Mouse (Mus musculus) G1E (cell line): Measurements from ENCODE around the gene Tbl3. TPM values are rescaled to one million over a fixed set of nuclear protein-coding genes. Genes with fewer than 3 reads are reported as not detected.
"Not testable (repeated sequence)": the region's sequence is repeated elsewhere in the genome, so short reads cannot be mapped to it uniquely, and the experiment has no call there.

Experiments
- ATAC-seq: 2 replicates; pipeline ENCODE4 v1.8.0; 2016; ENCODE audit warnings: mild to moderate bottlenecking; ENCODE audit not compliant: insufficient number of reproducible peaks, poor library complexity, low FRiP score, severe bottlenecking; ENCODE audit errors: extremely low read depth
- DNase-seq: peaks from one replicate; pipeline ENCODE4 v3.0.0; 2012; ENCODE audit warnings: low spot score
- H3K27me3 ChIP-seq: 2 replicates; pipeline ENCODE4 v1.6.1; 2012; ENCODE audit warnings: mild to moderate bottlenecking, low read length, inconsistent platforms; ENCODE audit not compliant: insufficient read depth
- H3K36me3 ChIP-seq: replicated peaks from 2 replicates; pipeline ENCODE3; 2012; ENCODE audit warnings: mild to moderate bottlenecking, inconsistent platforms
- H3K4me1 ChIP-seq: 2 replicates; pipeline ENCODE4 v1.6.1; 2012; ENCODE audit warnings: low read depth, low read length, inconsistent platforms, mixed read lengths; ENCODE audit not compliant: insufficient read depth
- H3K4me3 ChIP-seq: 2 replicates; pipeline ENCODE4 v1.5.1; 2012; ENCODE audit warnings: low read depth, mild to moderate bottlenecking, inconsistent platforms, low read length, moderate library complexity, mixed read lengths
- H3K9me3 ChIP-seq: replicated peaks from 2 replicates; pipeline ENCODE4 v1.6.1; 2012; ENCODE audit warnings: inconsistent platforms
- CTCF ChIP-seq: IDR thresholded peaks from 2 replicates; pipeline ENCODE4 v1.5.1; 2012; ENCODE audit warnings: low read depth, low read length, inconsistent platforms, mixed read lengths
- GATA1 ChIP-seq: IDR thresholded peaks from 2 replicates; pipeline ENCODE4 v1.6.1; 2012; ENCODE audit warnings: borderline replicate concordance, low read length, inconsistent platforms, mixed read lengths
- GATA2 ChIP-seq: IDR thresholded peaks from 2 replicates; pipeline ENCODE4 v1.6.1; 2012; ENCODE audit warnings: low read depth, low read length, inconsistent platforms, borderline replicate concordance
- POLR2AphosphoS5 ChIP-seq: IDR thresholded peaks from 2 replicates; pipeline ENCODE4 v1.6.1; 2012; ENCODE audit warnings: low read depth, low read length, inconsistent platforms; ENCODE audit not compliant: insufficient replicate concordance
- TAL1 ChIP-seq: conservative IDR thresholded peaks from 2 replicates; pipeline ENCODE4 v1.6.1; 2012; ENCODE audit warnings: low read depth, low read length, inconsistent platforms, mixed read lengths
- polyA plus RNA-seq: library from polyadenylated mRNA; stranded (reverse); fragments of >175 nt; gene quantifications from 2 replicates; pipeline ENCODE4 v1.2.3, GENCODE M21; 2012
- total RNA-seq, 2 experiments: library from RNA; stranded (forward) in 1 of 2; stranded (reverse) in 1 of 2; fragments of 200-1000 nt in 1 of 2; fragments of >200 nt in 1 of 2; fragmentation: Nextera tagmentation in 1 of 2; gene quantifications; 2 replicates each; pipeline ENCODE4 v1.2.3; 2014 to 2017

Tbl3 gene
- total and polyA plus RNA-seq, 3 experiments = 9.2 to 27.7 (median 25.2) TPM

- TF ChIP-seq POLR2AphosphoS5 (no peak), CTCF (no peak), TAL1 (no peak), GATA1 (no peak), GATA2 (no peak)
- Histone ChIP-seq H3K4me3 (peak within 1 kb of the TSS; percentile 100), H3K27me3 (no peaks in the 10 kb centered on the region), H3K4me1 (peaks cover 60% of the 10 kb centered on the region), H3K36me3 (peaks cover 34% of the 10 kb centered on the region), H3K9me3 (no peaks in the 10 kb centered on the region)
- peak; percentile 96 for DNase-seq
- ATAC-seq = peak; percentile 84
Observed at GRCm38 (mm10) chr17:24669545-24670245, 37.8 kb downstream of the Tbl3 start, which contains the start of gene Zfp598. Zfp598 (plus strand) TSS chr17:24669687.

GRCm38 (mm10) chr17:24669214-24669544 lies 38.3 kb downstream of the Tbl3 start:
- not testable (repeated sequence) for H3K9me3 ChIP-seq, H3K27me3 ChIP-seq, DNase-seq, ATAC-seq
- peaks cover 29% of the 10 kb centered on the region for H3K36me3 ChIP-seq
- peak overlapping the region; percentile 100 for H3K4me3 ChIP-seq
- H3K4me1 ChIP-seq = peaks cover 55% of the 10 kb centered on the region

DNA sequence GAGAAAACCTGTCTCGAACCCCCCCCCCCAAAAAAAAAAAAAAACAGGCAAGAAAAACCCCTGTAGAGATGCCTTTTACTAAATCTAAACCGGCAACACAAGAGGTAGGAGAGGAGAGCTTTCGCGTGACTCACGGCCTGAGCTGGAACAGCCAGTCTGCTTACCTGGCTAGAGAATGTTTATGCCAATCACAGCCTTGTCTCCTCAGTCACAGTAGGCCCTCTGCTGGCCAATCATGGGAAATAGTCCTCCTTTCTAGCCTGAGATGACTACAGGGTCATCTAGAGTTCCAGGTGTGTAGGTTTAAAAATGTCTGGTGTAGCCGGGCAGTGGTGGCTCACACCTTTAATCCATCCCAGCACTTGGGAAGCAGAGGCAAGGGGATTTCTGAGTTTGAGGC lies 40.0 kb downstream of the Tbl3 start:
- TF ChIP-seq POLR2AphosphoS5 = no peak
- peak; percentile 68 for TF ChIP-seq CTCF
- peaks cover 14% of the 10 kb centered on the region for H3K27me3 ChIP-seq
- H3K4me1 ChIP-seq = peaks cover 41% of the 10 kb centered on the region
- ATAC-seq = 0 out of 2 replicates have a peak, but pooled peaks have one; percentile 37
- peaks cover 14% of the 10 kb centered on the region for H3K36me3 ChIP-seq
- H3K9me3 ChIP-seq = no peaks in the 10 kb centered on the region
- H3K4me3 ChIP-seq = no peak overlapping the region
- peak; percentile 45 for DNase-seq

GRCm38 (mm10) chr17:24667011-24667410 lies 40.4 kb downstream of the Tbl3 start:
- H3K9me3 ChIP-seq, DNase-seq, ATAC-seq, H3K4me3 ChIP-seq: not testable (repeated sequence)
- peaks cover 17% of the 10 kb centered on the region for H3K27me3 ChIP-seq
- peaks cover 10% of the 10 kb centered on the region for H3K36me3 ChIP-seq
- peaks cover 37% of the 10 kb centered on the region for H3K4me1 ChIP-seq

- Histone ChIP-seq H3K4me3 (no peak within 1 kb of the TSS), H3K36me3 (no peaks in the 10 kb centered on the region), H3K9me3 (no peaks in the 10 kb centered on the region), H3K27me3 (peaks cover 51% of the 10 kb centered on the region), H3K4me1 (no peaks in the 10 kb centered on the region)
- ATAC-seq = no peak
- no peak for DNase-seq
- no peak for TF ChIP-seq POLR2AphosphoS5
Observed at GRCm38 (mm10) chr17:24658017-24658758, 49.3 kb downstream of the Tbl3 start, which contains the start of gene Npw. Npw (minus strand) TSS chr17:24658457.

DNA sequence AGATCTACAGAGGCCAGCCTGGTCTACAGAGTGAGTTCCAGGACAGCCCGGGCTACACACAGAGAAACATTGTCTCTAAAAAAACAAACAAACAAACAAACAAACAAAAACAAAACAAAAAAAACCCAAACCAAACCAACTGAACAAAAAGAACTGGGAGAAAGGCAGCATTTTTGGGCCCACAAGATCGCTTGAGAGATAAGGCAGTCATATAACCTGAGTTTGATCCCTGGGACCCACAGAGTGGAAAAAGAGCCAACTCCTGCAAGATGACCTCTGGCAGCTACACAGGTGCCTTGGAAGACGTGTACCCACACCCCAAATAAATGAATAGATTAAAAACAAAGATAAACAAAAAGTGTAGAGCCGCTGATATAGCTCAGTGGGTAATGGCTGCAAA lies 52.5 kb downstream of the Tbl3 start:
- Histone ChIP-seq H3K36me3 (no peaks in the 10 kb centered on the region), H3K9me3 (no peaks in the 10 kb centered on the region), H3K27me3 (peaks cover 62% of the 10 kb centered on the region), H3K4me3 (no peak overlapping the region), H3K4me1 (peaks cover 5% of the 10 kb centered on the region)
- DNase-seq (no peak), ATAC-seq (no peak)
- no peak for TF ChIP-seq GATA1
- TF ChIP-seq GATA2 = no peak
- TF ChIP-seq POLR2AphosphoS5 = no peak
- no peak for TF ChIP-seq CTCF
- TF ChIP-seq TAL1 = no peak
